Mouse (Mus musculus) urinary bladder, adult 18-20 months (tissue): ENCODE measurements around the gene Stat3.

ENCODE experiments used
- DNase-seq, 2 experiments: peaks; one replicate each; pipeline ENCODE4 v3.0.0; 2022; ENCODE audit warnings: low spot score in 2 of 2, mixed read lengths in 2 of 2

Gene Stat3

DNA sequence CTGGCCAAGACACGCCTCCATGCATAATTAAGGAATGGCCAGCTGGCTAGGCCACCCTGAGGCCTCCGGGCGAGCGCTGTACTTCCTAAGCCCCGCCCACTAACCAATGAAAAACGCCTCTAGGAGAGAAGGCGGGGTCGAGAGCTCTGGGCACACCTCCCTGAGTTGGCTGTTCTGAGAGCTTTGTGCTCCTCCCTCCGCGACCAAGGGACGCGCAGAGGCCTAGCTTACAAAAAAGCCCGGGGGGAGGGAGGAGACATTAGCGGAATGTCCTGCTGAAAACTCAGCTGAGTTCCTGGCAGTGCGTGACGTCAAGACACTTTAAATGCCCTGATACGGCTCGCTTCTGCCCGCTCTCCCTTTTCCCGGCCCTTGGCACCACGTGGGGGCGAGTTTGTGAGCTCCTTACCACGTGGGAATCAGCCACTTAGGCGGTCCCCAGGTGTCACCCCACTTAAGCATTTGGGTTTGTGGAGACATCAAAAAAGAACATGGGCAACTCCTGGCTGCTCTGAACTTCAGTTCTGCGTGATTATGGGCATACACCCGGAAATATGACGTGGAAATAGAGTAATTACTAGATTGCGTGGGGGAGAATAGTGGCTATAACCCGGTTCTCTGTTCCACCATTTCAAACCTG lies at the start of gene Stat3:
Gene Stat3 (minus strand): TSS at position 29 of the 640 bp plus-strand sequence.
- DNase-seq = peak; percentile 99

- no peak for DNase-seq
Measured at GRCm38 (mm10) chr11:100988674-100989073, 49.3 kb upstream of the Stat3 start.

DNA sequence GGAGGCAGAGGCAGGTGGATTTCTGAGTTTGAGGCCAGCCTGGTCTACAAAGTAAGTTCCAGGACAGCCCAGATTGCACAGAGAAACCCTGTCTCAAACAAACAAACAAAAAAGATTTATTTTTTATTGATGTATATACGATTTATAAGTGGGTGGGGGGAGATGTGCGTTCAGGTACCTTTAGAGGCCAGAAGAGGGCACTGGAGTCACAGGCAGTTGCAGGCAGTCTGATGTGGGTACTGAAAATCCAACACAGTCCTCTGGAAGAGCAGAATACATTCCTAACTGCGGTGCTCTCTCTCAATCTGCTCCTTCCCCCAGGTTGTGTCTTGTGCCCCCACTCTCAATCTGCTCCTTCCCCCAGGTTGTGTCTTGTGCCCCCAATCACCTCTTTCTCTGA lies 46.3 kb upstream of the Stat3 start:
- DNase-seq = no peak

DNA sequence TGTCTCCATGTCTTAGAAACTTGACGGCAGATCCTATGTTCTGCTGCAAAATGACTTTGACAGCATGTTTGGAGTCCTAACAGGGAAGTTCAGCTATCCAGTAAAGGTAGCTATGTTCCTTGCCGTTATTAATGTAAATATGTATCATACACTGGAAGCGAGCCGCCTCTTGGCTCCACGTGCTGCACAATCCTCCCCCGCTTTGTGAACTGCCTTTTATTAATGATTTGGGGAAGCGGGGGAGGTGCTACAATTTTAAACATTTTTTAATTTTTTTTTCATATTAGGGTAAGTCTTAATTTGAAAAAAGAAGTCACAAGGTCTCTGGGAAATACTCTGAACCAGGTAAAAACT lies 44.4 kb upstream of the Stat3 start:
- no peak for DNase-seq

DNA sequence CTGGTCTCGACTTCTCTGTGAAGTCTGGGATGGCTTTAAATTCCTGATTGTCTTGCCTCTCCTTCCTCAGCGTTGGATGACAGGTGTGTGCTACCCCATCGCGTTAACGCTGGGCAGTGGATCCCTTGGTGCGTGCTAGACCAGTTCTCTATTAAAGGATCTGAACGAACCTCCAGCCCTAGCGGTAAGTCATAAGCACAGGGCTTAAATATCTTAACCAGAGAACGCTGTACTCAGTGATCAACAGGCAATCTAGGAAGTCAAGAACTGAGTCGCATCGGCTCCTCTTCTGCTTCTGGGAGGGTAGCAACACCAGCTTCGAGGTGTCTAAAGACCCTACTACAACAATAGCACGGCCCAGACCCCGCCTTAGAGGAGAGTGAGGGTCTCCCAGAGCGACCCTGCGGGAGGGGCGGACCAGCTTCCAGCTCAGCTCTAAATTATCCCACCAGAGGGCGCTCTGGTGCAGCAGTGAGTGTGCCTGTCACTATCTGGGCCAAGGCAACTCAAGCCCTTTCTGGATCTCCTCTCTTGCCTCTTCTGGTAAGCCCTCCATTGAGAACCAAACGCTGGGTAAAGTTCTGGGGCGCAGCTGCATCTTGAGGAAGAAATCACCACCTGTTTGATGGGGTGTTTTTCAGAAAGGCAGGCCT lies 43.9 kb upstream of the Stat3 start:
- DNase-seq = peak in 1 of 2 experiments; percentile 70

DNA sequence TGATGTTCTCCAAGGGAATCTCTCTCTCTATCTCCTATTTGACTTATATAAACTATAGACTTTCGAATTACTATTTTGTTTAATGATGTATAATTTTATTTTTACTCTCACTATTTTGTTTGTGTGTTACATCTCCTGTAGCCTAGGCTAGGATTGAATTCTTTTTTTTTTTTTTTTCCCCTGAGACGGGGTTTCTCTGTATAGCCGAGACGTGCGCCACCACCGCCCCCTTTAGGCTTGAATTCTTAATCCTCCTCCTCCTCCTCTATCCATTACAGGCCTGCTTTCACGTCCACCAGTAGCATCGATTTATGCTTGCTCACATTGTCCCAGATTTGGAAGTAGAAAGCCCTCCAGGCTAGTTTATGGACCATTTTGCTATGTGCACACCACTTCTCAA lies 42.7 kb upstream of the Stat3 start:
- DNase-seq = no peak

DNA sequence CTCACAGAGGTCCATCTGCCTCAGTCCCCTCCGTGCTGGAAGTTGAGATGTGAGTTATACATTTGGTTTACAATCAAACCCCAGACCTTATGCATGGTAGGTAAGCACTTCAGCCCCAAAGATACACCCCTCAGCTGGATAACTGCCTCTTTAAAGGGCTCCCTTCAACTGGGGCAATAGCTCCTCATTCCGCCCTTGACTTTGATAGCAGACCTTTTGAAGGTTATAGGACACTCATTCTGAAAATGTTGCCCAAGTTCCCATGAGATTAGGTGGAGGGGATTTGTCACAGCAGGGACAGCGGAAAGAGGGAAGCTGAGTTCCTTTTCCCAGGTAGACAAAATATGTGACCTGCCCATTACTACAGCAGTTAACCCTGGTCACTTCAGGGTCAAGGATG lies 41.9 kb upstream of the Stat3 start:
- DNase-seq = no peak

- no peak for DNase-seq
Measured at GRCm38 (mm10) chr11:100980438-100980837, 41.1 kb upstream of the Stat3 start.

GRCm38 (mm10) chr11:100979887-100980286 lies 40.5 kb upstream of the Stat3 start:
- DNase-seq = no peak

DNA sequence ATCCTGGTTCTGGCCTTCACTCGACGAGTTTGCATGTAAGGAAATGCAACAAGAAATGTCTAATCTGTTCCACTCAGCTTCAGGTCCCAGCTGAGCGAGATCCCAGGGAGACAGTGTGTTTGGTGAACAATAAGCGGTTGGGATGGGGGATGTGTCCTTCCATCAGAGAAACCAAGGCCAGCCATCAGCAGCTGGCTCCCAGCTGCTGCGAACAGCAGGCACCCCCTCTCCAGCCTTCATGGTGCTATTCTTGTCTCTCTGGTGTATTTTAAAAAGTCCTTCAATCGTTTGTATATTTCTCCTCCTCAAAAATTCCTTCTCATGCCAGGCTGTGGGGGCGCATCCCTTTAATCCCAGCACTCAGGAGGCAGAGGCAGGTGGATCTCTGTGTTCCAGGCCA lies 35.9 kb upstream of the Stat3 start:
- no peak for DNase-seq

GRCm38 (mm10) chr11:100974381-100974970 lies 35.1 kb upstream of the Stat3 start:
- DNase-seq = peak in 1 of 2 experiments; percentile 36

DNA sequence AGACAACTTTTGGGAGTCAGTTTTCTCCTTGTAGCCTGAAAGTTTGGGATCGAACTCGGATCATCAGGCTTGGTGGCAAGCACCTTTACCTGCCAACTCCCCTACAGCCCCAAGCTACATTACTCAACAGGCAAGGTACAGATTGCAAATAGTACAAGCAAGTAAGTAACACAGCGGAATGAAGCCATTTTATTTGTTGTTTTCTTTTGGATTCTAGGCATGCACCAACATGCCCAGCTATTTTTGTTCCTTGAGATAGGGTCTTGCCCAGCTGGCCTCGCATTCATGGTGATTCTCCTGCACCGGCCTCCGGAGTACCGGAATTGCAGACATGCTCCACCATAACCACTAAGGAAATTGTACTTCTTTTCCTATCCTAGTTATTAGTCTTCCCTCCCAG lies 33.9 kb upstream of the Stat3 start:
- DNase-seq = no peak

DNA sequence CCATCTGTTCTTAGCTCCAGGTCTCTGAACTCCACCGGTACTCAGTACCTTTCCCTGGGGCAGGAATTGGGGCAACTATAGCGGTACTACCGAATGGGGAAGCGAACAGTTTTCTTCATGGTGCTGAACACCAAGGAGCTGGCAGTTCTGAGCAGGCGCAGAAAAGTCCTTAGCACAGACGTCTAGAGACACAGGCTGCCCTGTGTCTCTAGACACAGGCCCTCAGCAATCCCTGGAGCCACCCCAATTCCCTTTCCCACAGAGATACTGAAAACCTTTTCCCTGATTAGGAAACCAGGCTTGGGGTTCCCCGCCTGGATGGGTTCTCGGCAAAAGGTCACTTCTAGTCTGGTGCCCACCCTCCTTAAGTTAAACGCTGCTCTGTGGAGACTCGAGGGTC lies 32.1 kb upstream of the Stat3 start:
- no peak for DNase-seq

GRCm38 (mm10) chr11:100970557-100970937 lies 31.2 kb upstream of the Stat3 start, which contains the start of gene Cavin1:
Cavin1 (minus strand) TSS chr11:100970887.
- DNase-seq = peak; percentile 93 to 98

- DNase-seq = peak in 1 of 2 experiments; percentile 74
Measured at GRCm38 (mm10) chr11:100969744-100970556, 30.6 kb upstream of the Stat3 start.

DNA sequence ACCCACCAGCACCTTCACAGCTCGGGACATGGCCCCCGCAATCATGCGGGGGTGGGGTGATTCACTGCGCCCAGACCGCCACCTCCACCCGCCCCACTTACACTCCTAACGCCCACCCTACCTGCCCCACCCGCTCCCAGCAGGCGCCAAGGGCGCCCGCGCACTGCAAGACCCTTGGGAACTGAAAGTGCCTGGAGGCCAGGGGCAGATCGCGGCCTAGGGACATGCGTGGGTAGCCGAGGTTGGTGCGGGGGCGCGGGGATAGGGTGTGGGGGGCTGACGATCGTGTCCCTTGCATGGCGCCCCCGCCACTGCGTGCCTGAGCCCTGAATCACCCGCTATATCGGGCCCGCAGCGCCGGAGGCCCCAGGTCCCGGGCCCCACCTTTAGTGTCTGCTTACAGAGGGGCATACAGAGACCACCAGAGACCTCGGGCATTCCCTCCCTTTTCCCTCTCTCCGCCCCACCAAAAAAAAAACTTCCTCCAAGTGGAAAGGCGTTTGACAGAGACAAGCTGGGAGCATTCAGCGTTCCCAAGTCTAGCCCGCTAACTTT lies 29.9 kb upstream of the Stat3 start:
- DNase-seq = no peak

- no peak for DNase-seq
Measured at GRCm38 (mm10) chr11:100968501-100968900, 29.2 kb upstream of the Stat3 start.

GRCm38 (mm10) chr11:100967881-100968420 lies 28.6 kb upstream of the Stat3 start:
- no peak for DNase-seq

DNA sequence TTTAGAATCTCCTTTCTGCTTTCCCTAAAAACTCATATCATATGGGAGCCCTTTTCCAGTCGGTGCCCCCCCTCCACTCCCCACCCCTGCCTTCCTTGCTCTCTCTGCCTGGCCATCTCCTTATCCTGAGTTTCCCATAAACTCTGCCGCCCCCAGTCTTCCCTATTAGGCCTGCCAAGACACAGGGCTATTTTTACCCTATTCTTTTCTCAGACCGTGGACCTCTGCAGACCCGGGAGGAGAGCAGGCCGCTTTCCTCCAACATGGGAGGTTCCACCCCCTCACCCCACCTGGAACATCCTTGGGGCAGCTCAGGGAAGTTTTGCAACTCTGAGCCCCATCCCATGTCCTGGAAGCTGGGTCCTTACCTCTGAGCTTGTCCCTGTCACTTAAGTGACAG lies 28.0 kb upstream of the Stat3 start:
- no peak for DNase-seq

- DNase-seq = no peak
Measured at GRCm38 (mm10) chr11:100965760-100966159, 26.4 kb upstream of the Stat3 start.

DNA sequence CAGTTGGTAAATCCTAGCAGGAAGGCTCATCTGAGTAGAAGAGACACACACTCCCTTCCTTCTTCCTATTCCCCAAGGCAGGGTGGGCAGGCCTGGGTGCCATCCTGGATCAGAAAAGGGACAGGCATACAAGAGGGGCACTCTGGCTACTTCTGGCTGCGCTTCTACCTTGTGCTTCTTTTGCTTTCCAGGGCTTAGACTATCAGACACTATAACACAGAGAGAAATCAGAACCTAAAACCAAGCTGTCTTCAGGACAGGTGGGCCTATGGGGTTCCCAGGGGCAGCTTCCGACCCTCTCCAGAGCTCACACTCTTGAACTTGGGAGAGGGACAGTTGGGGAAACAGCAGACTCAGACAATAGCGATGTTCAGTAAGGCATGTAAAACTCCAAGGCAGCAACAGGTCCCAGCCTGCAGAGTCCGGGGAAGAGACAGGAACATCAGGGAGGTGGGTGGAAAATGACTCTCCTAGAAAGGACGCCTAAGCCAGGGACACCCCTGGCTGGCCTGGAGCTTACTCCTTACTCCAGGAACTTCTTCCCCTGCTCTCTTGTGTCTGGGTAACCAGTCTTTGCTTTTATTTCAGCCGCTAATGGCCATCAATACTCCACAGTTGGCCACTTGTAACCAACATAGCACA lies 25.7 kb upstream of the Stat3 start:
- no peak for DNase-seq
